Mouse (Mus musculus) heart, postnatal 0 days (tissue): ENCODE measurements around the gene Frem2.

Source experiments
- CTCF ChIP-seq: IDR thresholded peaks from 2 replicates; pipeline ENCODE4 v1.5.1; 2016; ENCODE audit warnings: antibody characterized with exemption, control low read depth, low read depth
- EP300 ChIP-seq: IDR thresholded peaks from 2 replicates; pipeline ENCODE4 v1.6.1; 2016; ENCODE audit warnings: antibody characterized with exemption, low read depth

DNA sequence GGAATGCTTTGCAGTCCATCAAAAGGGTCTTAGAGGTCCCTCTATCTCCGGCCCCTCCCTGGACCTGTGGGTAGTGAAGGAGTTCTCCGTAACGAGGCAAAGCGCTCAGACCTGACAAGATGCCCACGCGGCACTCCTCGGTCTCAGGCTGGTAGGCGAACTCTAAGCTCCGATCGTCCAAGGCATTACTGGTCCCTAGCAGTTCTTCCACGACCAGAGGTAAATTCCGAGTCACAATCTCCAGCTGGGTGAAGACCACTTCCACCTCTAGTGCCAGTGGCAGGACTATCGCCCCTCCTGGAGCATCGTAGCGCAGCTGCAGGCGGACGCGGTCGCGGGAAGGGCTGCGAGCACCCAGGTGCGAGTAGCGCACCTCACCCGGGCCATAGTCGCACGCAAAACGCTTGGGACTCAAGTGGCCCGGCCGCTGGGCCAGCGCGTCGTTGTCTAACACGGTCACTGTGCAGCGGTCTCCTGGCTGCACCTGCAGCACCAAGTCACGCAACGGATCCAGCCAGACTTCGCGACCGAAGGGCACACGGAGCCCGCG, 752 bp downstream of the Frem2 start:
- TF ChIP-seq EP300 (no peak), CTCF (no peak)
